Mouse (Mus musculus) lung, postnatal 25 days (tissue): ENCODE data around the gene Zbtb20.

ENCODE experiments used
- DNase-seq: peaks from one replicate; pipeline ENCODE4 v3.0.0; 2022; ENCODE audit warnings: low spot score

The Zbtb20 gene

DNA sequence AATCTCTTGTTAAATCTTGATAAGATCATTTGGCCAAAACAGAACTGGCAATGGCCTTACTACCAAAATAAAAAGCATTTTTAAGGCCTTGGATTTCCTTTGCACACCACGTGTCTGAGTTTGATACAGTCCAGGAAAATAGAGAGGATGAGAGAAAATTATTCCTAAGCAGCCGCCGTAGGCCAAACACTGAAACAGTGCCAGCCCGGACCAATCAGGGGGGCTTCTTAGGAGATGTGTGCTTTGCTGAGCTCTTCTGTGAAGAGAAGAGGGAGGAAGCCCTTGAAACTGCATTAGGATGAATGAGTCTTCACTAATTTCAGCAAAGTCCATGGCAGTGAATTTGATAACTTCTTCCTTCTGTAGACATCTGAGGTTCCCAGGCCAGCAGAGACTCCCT, 635.9 kb downstream of the Zbtb20 start:
- DNase-seq = no peak

DNA sequence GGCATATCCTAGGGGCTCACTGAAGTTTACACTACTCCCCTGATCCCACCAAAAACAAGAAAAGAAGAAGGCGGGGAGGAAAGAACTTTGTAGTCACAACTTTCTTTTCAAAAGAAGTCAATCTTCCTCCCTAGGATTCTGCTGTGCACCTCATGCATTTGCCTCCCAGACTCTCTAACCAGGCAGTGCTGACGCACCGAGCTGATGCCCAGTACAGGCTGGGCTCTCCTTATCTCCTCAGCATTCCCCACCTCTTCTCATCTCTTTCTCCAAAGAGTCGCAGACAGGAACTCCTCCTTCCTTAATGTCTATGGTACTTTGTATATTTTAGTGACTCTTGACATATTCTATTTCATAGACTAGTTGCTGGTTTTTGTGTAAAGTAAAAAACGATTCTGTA, 638.3 kb downstream of the Zbtb20 start:
- no peak for DNase-seq

DNA sequence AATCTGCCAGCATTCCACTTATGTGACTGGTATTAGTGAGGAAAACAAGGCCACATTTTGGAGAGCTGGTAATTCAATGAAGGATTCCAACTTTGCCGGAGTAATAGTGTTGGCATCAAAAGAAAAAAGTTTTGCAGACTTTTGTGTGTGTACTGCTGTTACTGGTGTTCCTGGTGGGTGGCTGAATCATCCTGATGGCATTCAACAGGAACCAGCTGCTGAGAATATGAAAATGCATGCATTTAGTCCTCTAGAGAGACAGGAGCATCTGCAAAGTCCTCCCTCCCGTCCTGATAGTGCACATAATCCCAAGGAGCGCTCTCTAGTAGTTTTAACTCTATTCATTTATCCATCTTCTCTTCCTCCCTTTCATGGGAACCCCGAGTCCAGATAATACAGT, 639.9 kb downstream of the Zbtb20 start:
- no peak for DNase-seq

DNA sequence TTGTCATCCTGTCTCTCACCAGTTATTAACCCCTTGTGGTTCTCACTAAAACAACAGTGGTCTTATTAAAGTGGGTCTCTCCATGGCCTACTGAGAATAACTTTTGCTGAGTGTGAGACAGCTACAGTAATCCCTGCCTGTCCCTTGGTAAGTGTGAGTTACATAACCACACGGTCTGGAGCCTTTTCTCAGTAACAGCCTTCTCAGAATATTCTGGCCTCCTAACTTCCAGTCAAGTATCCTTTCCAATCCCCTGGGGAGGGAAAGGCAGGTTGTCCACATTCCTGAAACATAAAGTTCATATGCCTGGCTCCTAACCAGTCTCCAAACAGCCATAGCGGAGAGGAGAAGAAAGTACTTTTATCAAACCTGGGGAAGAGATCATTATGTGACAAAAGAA, 644.6 kb downstream of the Zbtb20 start:
- DNase-seq = no peak

DNA sequence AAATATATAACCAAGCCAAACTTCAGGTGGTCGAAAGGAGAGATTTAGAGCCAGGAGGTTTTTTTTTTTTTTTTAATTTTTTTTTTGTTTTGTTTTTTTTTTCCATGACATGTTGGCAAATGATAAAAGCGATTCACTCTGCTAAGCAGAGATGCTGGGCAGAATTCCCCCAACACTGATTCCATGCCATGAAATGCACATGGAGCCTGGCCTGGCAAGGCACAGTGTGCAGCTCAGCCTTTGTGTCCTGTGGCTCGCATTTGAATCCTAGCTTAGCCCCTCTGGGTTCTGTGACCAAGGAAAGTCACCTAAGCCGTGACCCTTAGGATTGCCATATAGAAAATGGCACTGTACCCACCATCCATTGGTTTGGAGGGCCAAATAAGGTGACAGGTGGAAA, 646.8 kb downstream of the Zbtb20 start:
- no peak for DNase-seq

DNA sequence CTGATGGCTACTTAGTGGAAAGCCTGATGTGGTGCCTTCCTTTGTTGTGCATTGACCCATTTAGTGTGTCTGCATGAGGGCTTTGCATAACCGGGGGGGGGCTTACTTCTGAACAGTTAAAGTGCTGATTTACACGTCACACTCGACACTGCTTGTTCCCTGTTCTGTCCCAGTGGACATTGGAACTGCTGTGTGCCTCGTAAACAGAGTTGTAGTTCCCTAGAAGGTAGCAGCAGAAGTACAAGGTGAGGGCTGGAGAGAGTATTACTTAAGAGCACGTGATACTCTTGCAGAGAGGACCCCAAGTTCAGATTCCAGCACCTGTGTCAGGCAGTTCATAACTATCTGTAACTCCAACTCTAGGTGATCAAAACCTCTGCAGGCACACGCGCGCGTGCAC, 648.5 kb downstream of the Zbtb20 start:
- DNase-seq = no peak

DNA sequence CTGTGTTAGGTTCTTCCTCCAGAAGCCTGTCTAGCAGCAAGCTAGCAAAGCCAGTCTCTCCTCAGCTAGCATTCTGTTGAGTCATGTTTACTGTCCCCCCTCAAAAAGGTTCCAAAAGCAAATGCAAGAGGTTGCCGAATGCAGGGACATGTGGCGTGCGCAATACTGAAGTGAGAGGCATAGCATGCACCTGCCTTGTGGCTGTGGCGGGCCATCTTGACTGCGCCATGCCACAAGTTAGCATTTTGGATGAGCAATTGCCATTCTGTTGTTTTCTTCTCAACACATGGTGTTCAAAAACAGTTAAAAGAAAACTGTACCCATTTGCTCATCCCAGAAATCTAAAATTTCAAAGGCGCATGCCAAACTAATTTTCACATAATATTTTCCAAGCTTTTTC, 649.9 kb downstream of the Zbtb20 start:
- DNase-seq = no peak

DNA sequence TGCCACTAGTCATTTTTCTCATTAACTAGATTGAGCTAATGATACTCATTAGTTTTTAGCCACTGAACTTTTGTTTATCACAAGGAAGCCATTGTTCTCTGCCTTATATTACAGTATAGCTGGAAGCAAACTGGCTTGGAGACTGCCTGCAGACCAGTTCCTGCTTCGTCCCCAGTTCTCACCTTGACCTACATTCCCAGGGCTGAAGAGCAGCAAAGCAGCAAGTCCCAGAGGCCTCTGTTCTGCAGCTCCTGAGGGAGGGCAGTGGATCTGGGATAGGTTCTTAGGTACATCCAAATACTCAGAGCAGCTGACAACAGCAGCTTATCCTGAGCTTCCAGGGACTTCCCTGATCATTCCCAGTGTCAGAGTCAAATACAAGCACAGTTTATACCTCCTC, 652.6 kb downstream of the Zbtb20 start:
- no peak for DNase-seq

DNA sequence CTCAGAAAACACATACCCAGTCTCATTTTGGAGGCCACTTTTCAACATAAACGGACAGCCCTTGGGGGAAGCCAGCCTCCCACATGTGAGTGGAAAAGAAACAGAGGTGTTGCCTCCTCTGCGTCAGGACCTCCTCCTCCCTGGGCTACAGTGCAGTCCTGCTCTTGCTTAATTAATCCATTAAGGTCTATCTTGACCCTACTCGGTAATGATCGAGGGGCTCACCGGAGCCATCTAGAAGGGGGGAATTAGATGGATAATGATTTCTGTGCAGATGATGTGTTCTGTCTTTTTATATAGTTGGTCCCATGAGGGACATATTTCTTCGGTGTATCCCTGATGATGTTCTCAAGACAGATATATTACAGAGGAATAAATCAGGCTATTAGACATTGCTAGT, 655.6 kb downstream of the Zbtb20 start:
- DNase-seq = no peak

DNA sequence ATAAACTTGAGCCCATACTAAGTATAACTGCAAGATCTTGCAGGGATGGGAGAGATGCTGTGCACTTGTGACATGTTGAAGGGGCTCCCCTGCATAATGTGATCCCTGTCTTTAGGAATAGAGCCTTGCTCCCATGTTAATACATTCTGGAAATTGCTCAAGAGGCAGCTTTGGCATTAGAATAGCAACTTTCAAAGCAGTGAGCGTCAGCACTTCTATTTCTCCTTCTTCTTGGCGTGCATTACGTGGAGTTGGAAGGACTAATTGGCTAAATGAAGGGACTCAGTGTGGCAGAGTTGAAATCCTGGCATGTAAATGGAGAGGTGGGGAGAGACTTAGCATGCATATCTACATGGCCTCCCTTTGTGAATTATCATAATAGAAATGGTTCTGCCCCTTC, 658.4 kb downstream of the Zbtb20 start:
- no peak for DNase-seq

DNA sequence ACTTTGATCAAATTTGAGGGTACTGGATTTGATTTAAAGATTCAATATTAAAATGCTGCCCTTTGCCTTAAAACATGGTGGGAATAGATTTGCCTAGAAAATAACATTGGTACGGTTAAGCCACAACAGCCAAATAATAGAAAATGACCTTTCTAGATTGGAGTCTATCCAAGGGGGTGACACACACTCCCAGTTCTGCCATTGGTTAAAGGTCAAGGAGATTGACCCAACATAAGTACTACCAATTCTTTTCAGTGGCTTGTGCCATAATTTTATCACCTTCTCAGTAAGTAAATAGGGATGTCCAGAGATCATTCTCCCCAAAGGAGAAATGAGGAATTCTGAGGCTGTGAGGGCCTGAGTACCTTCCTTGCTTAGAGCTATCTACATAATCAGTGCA, 660.2 kb downstream of the Zbtb20 start:
- DNase-seq = no peak

DNA sequence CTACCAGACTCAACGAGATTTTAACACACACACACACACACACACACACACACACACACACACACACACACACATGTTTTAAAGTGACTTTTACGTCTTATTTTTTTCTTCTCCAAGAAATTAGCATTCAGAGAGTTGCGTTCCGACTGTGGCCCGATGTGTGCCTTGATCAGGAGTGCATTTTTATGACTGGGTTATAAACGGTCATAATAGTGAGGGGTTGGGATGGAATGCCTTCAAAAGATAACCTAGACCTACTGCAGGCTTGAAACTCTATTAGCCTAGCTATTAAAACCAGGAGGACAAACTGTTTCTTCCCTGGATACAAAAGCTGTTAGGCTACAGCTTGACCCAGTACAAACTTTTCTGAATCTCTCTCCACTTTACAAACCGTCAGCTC, 661.5 kb downstream of the Zbtb20 start:
- no peak for DNase-seq

DNA sequence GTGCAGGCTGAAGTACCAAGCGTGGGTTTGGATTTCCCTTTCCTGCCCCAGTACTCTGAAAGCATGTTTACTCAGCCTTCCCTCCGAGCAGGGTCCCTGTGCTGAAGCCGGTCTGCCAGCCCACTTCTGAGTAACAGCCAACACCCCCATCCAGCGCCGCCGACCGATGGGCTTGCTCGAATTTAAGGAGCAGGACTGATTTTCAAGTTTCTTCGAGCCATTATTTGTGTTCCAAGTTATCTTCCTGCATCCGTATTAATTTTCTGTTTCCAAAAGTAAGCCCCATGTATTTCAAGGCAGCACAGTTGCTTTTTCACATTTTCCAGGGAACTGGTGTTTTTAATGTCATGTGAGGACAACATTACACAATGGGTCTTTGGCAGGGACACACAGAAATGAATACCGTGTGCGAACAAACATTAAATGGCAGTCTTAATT, 664.0 kb downstream of the Zbtb20 start:
- DNase-seq = peak; percentile 38

DNA sequence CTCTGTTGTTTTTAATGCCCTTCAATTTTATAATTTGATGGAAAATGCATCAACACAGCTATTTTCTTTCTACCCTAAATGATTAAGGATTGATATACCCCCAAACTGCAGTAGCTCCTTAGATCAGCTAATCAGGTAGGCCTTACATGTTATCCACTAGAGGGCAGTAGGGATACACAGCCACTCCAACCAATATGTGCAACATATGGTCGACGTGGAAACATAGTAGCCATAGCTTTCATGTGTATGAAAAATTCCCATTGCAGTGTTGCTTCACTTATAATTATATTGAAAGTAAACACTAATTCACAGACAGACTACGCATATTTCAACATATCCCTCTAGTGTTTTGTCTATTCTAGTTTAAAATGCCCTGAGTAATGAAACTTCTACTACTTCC, 664.4 kb downstream of the Zbtb20 start:
- peak; percentile 42 for DNase-seq

DNA sequence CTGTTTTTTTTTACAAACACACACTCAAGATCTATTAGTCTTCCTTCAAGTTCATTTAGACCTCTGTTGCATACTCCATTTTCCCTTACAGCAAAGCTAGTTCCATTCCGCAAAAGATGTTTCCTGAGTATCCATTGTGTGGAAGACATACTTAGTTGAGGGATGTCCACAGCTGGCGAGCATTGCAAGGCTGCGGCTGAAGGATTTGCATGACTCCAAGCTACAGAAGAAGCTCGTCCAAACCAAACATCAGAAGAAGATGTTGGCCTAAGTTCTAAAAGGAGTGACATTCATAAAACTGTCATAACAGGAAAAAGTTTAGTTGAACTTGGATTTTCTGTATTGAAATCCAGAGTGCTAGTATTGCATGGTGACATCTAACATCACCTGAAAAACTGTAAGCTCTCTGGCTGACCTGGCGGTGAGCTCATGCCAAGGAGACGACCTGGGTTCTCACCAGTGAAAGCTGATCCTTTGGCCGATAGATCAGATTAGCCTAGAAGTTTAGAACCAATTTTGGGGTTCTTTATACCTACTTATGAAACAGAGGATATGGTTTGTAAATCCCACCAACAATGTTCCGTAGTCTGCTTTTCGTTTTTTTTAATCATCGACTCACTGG, 665.0 kb downstream of the Zbtb20 start:
- DNase-seq = no peak

DNA sequence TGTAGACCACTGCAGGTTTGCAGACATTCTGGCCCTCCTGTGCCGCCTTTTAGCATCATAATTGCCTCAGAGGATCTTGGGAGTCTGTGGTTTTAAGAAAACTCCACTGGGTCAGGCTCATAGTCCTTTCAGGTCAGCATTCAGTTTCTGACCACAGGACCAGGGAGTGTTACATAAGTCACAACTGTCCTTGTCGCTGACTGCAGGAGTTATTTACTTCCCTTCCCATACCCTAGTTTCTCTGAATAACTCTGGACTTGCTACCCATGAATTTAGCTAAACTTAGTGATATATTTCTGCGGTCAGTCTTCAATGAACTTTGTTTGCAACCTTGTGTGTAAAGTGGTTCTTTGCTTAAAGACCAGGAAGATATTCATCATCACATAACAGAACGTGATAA, 669.6 kb downstream of the Zbtb20 start:
- DNase-seq = no peak

DNA sequence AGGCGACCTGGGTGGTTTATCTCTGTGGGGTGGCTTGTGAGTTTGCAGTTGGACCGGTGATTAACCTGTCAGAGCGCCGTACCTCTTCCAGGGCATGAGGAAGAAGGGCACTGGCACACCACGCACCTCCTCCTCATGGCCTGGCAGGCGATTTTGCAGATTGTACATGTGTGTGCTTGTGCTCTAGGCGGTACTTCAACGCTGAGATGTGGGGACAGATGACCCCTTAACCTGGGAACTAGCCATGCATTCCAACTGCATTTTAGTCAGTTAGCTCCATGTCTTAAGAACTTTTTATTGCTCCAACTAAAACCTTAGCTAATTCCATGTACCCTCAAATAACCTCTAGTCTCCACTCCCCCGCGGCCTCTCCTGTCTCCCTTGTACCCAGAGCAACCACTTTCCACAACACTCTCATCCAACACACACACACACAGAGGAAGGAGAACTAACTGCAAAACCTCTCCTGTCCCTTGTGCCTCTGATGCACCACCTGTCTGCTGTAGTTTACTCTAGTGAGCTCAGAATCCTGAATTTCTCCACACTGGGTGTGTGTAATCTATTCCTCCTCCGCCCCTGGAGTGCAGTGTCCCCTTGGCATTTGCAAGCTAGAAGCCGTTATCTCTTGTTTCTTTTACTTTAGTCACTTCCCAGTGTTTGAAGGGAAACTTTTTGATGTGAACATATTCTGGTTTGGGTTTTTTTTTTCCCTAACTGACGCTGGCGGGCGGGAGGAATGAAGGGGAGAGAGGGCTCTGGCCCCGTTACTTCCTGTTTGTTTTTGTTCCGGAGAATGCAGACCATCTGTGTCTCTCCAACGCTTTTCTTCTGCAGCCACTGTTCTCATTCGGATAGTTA, 671.9 kb downstream of the Zbtb20 start:
- DNase-seq = peak; percentile 26

DNA sequence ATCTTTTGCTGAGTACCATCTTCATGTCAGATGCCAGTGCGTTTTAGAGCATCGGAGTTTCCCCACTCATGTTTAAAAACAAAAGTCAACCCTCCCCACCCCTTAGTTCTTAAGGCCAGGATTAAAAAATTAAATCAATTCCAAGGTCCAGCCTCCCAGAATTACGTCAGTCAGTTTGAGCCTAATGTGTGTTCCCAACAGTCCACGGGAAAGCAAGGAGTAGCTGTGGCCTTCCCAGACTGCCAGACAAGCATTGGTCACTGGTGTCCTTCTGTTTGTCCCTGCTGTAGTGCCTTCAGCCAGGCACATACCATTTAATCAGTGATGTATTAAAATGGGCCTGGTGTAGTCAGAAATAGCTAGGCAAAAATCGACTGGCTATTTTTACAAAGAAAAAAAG, 673.1 kb downstream of the Zbtb20 start:
- DNase-seq = no peak

DNA sequence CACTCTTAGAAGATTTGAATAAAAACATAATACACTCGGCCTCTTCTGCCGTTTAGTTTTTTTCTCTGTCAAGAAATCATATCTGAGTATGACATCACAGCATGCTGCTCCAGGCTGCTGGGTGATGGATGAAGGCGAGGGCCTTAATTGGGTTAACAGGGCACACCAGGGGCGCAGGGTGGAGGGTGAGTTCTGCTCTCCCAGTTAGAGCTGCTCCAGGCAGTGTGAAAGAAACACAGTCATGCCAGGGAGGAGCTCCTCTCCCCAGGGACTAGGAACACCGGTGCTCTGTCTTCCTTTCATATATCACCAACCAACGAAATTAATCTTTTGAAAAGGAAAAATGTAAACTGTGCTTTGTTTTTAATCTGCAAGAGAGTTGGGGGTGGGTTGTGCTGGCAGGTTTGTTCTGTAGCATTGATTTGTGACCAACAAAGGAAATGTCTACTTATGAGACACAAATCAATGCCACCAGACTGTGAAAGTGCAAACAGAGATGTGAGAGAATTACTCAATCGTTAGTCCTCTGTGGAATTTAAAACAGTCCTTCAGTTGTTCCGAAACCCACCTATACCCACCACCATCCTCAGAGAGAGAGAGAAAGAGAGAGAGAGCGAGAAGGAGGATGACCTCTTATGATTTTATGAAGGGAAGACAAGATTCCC, 673.9 kb downstream of the Zbtb20 start:
- no peak for DNase-seq

DNA sequence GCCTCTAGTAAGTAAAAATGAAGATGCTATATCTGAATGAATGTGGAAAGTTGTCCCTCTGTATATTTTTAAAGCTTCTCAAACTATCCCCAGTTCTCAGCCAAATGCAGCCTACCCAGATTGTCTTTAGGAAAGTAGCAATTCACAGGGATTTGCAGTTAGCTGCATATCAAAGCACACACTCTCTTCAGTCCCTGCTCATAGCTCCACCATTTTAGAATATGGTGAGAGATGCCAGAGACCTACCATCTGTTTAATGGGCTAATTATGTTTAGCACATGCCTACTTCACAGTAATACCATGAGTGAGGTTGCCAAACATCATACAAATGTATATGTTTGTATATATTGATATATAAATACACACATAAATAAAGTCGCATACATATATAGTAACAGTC, 676.8 kb downstream of the Zbtb20 start:
- no peak for DNase-seq

DNA sequence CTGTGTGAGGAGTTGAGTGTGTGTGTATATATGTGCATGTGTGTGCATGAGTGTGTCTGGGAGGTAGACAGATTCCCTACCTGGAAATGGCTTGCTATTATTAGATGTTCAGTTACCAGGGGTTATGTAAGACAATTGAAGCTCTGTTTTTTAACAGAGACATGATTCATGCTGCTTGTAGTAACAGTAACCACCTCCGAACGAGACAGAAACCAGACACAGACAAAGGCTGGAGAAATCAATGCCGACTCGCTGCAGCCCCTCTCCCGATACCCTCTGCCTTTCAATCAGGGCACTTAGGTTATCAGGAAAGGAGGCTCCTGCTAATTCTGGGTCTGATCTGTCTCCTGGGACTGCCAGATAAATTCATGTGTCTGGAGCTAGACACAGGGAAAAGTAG, 681.7 kb downstream of the Zbtb20 start:
- no peak for DNase-seq

DNA sequence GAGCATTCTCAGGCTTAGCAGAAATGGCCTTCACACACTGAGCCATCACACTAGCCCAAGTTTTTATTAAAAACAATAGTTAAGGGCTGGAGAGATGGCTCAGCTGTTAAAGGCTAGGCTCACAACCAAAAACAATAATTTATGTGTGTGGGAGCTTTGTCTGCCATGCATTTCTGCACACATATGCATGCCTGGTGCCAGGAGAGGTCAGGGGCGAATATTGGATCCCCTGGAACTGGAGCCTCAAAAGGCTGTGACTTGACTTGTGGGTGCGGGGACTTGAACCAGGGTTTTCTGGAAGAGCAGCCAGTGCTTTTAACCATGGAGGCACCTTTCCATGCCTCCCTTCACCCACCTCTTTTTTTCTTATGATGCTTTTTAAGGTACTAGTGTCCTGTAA, 685.6 kb downstream of the Zbtb20 start:
- DNase-seq = no peak

DNA sequence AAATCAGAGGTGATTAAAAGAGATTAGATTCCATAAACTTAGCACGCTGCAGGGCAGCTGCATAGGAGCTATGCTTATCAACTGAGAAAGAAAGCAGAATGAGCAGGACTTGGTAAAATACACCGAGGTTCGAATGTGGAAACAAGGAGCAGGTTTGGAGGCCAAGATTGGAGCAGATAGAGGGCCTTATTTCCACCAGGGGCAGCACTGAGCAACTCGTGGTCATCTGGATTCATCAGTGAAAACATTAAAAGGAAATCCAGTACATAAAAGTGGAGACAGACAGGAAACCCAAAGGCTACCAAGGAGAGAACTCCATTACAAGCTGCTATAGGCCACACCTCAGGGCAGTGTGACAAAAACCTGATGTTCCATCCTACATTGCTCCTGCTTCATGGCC, 686.3 kb downstream of the Zbtb20 start:
- no peak for DNase-seq
